Mouse (Mus musculus) lung, postnatal 0 days (tissue): Measurements from ENCODE around the gene Bri3.

Experiments
- CTCF ChIP-seq: IDR thresholded peaks from 2 replicates; pipeline ENCODE4 v1.5.1; 2016; ENCODE audit warnings: antibody characterized with exemption, mild to moderate bottlenecking
- EP300 ChIP-seq: IDR thresholded peaks from 2 replicates; pipeline ENCODE4 v1.6.1; 2016; ENCODE audit warnings: antibody characterized with exemption, mild to moderate bottlenecking, control low read depth

DNA sequence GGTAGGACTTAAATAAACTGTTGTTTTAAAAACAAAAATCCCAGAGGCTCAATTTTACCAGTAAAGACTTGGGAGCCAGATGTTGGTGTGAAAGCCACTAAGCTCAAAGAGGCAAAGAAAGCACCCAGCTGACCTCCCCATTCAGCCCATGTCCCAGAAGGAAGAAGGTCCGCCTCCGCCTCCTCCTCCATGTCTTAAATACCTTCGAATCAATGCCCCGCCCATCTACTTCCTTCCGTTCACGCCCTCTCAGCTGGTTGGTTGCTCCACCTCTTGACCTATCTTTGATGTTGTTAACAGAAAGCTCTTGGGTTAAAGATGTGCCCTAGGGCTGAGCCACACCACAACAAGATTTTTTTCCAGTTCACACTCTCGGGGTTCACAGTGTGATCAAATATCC is 14.0 kb upstream of the Bri3 start:
- TF ChIP-seq EP300 (no peak), CTCF (no peak)
